Mouse (Mus musculus): Measurements from ENCODE around the gene Cplx3. TPM values are rescaled to one million over a fixed set of nuclear protein-coding genes. Genes with fewer than 3 reads are reported as not detected.

Cplx3 gene
- polyA plus RNA-seq, 1 experiment from 2014 or later: 0.15 TPM

DNA sequence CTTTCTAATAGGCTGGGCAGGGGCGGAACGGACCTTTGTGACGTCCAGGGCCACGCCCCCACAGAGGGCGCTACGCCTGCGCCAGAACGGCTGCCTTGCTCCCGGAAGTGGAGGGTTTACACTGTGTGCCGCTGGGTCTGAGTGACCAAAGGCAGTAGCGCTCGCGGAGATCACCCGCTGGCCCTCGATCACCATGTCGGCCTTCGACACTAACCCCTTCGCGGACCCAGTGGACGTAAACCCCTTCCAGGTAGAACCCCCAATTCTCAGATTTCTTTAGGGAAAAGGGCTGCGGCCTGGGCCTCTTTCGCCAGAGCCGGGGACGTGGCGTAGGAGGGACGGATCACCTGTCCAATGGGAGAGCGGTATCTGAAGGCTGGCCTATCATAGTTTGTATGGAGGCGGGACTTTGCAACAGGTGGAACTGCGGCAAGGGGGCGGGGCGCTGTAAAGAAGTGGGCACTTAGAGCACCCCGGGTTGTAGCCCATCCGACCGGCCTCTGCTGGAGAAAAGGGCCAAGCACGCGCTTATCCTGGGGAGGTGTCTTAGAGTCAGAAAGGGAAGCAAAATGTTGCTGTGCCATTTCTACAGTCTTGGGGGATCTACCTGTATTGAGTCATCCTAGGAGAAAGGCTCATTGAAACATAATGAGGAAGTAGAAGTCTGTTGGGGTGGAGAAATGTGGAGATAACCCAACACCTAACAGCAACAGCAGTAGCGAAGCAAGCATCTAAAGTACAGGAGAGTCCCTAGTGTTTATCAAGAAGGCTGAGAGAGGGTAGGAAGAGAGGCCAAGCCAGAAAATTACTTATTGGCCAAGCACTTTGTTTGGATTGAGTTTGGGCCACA is 45.0 kb downstream of the Cplx3 start, which contains the start of gene Scamp2:
Gene Scamp2, plus strand, starts transcription at position 83 of the 850 bp plus-strand sequence.
- H3K9me3 ChIP-seq: no peaks in the 10 kb centered on the region
- no peaks in the 10 kb centered on the region for H3K27me3 ChIP-seq (ENCODE audit: insufficient read depth, poor library complexity, severe bottlenecking)
- peaks cover 30% of the 10 kb centered on the region for H3K4me1 ChIP-seq
- under 1% methylated on average over 37 of the region's 37 CpGs for WGBS
- peak within 1 kb of the TSS; percentile 87 for H3K27ac ChIP-seq
- peak within 1 kb of the TSS; percentile 66 for H3K4me3 ChIP-seq
- DNase-seq (ENCODE audit: low spot score): peak; percentile 97
- H3K36me3 ChIP-seq: no peaks in the 10 kb centered on the region

DNA sequence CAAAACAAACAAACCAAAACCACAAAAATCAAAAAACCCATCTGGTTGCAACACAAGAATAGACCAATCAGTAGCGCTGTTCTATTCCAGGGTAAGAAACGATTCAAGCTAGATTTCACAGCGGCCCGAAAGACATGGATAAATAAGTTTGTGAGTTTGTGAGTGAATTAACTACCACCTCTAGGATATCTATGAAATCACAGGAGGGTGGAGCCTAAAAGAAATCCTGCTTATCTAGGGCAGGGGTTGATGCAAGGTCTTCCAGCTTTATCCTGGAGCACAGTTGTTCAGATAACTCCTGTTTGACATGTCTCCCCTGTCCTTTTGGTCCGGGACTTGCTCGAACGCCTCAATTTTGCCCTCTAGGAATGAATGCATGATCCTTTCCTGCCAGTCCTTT is 45.8 kb downstream of the Cplx3 start:
- H3K4me1 ChIP-seq: peaks cover 22% of the 10 kb centered on the region
- 30% methylated on average over 7 of the region's 7 CpGs for WGBS

DNA sequence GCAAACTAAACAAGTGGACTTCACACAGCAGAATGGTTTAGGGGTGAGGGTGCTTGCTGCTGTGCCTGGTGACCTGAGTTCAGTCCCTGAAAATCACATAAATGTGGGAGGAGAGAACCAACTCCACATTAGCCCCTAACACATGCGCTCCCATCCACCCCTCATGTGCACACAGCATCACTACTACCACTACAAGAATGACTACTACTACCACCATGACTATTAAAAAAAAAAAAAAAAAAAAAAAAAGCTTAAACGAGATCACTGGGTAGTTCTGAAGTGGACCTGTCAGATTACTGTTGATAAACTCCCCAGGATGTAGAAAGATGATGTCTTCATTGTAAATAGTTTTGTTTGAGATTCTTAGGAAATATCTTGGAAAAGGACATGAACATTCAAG is 46.5 kb downstream of the Cplx3 start:
- Histone ChIP-seq H3K36me3 (no peaks in the 10 kb centered on the region), H3K27ac (no peak overlapping the region), H3K4me3 (no peak overlapping the region), H3K4me1 (peaks cover 20% of the 10 kb centered on the region), H3K27me3 (ENCODE audit: insufficient read depth, poor library complexity, severe bottlenecking) (no peaks in the 10 kb centered on the region), H3K9me3 (no peaks in the 10 kb centered on the region)
- WGBS: 59% methylated on average over 2 of the region's 2 CpGs
- no peak for DNase-seq (ENCODE audit: low spot score)

More for the DNA sequence above, 45.8 kb downstream of the Cplx3 start:
- Histone ChIP-seq H3K27me3 (ENCODE audit: insufficient read depth, poor library complexity, severe bottlenecking) (no peaks in the 10 kb centered on the region), H3K27ac (peak overlapping the region; percentile 87), H3K9me3 (no peaks in the 10 kb centered on the region), H3K36me3 (no peaks in the 10 kb centered on the region), H3K4me3 (peak overlapping the region; percentile 66)
- DNase-seq (ENCODE audit: low spot score): no peak

DNA sequence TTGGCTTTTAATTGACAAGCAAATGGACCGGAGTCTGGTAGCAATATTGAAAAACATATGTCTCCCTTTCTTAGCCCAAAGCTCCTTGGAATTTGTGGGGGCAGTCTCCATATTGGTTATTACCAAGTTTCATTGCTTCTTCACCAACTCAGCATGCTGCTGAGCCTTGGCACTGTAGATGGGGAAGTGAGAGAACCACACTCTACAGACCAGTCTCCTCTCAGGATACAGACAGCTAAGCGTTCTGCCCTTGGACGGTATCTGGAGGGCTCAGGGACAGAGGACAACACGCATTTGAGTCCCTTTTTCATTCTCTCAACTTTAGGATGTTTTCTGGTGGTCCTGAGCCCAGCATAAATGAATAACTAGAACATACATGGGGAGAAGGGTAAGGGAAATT is 47.5 kb downstream of the Cplx3 start:
- Histone ChIP-seq H3K27me3 (ENCODE audit: insufficient read depth, poor library complexity, severe bottlenecking) (no peaks in the 10 kb centered on the region), H3K9me3 (no peaks in the 10 kb centered on the region), H3K36me3 (no peaks in the 10 kb centered on the region), H3K4me1 (peaks cover 27% of the 10 kb centered on the region), H3K27ac (no peak overlapping the region), H3K4me3 (no peak overlapping the region)
- DNase-seq (ENCODE audit: low spot score): no peak
- 84% methylated on average over 4 of the region's 4 CpGs for WGBS

DNA sequence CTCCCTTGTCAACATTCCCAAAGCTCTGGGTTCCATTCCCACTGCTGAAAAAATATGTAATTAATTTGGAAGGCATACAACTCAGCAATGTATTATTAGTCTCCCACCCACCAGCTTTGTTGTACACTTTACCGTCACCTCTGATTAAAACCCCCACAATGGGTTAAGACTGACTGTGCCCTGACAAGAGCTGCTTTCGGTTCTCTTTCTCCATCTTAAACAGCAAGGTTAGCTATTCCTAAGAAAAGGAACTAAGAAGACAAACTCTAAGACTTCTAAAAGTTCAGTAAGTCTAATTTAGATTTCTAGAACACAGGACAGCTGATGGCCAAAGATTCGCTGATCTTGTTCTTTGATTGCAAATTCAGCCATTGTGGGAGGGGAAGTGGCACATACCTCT is 48.9 kb downstream of the Cplx3 start:
- DNase-seq (ENCODE audit: low spot score): no peak
- Histone ChIP-seq H3K4me3 (no peak overlapping the region), H3K27me3 (ENCODE audit: insufficient read depth, poor library complexity, severe bottlenecking) (no peaks in the 10 kb centered on the region), H3K9me3 (no peaks in the 10 kb centered on the region), H3K4me1 (peaks cover 20% of the 10 kb centered on the region), H3K27ac (no peak overlapping the region), H3K36me3 (no peaks in the 10 kb centered on the region)
- WGBS: 73% methylated on average over 3 of the region's 3 CpGs

DNA sequence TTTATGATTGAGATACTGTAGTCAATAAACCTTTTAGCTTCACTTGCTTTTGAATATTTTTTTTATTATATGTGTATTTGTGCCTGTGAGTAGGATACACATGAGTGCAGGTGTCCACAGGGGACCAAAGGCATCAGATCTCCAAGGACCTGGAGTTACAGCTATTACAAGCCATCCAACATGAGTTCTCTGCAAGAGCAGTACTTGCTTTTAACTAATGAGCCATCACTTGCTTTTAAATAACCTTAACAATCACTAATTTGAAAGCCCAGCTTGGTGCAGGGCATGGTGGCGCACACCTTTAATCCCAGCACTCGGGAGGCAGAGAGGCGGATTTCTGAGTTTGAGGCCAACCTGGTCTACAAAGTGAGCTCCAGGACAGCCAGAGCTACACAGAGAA is 51.3 kb downstream of the Cplx3 start:
- no peak for DNase-seq (ENCODE audit: low spot score)
- no peaks in the 10 kb centered on the region for H3K9me3 ChIP-seq
- H3K4me1 ChIP-seq: peaks cover 28% of the 10 kb centered on the region
- H3K4me3 ChIP-seq: no peak overlapping the region
- peaks cover 10% of the 10 kb centered on the region for H3K36me3 ChIP-seq
- 52% methylated on average over 3 of the region's 3 CpGs for WGBS
- no peaks in the 10 kb centered on the region for H3K27me3 ChIP-seq (ENCODE audit: insufficient read depth, poor library complexity, severe bottlenecking)
- H3K27ac ChIP-seq: no peak overlapping the region

DNA sequence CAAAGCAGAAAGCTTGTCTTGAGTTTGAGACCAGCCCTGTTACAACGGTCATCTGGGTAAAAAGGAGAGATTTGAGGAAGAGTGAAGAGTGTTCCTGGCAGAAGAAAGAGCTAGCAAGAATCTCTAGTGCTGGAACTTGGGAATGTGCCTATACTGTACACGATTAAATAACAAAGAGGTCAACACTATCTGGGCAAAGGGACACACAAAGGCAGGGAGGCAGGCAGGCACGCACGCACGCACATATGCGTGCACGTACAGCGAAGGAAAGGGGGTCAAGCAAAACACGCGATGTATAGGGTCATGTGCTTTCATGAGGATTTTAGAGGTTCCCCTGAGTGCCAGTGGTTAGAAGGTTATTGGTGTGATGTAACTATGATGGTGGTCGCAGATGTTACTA is 53.0 kb downstream of the Cplx3 start:
- H3K27me3 ChIP-seq (ENCODE audit: insufficient read depth, poor library complexity, severe bottlenecking): no peaks in the 10 kb centered on the region
- DNase-seq (ENCODE audit: low spot score): no peak
- 66% methylated on average over 11 of the region's 11 CpGs for WGBS
- H3K4me1 ChIP-seq: peaks cover 44% of the 10 kb centered on the region
- peaks cover 27% of the 10 kb centered on the region for H3K36me3 ChIP-seq
- no peaks in the 10 kb centered on the region for H3K9me3 ChIP-seq
- H3K4me3 ChIP-seq: no peak overlapping the region
- H3K27ac ChIP-seq: no peak overlapping the region

DNA sequence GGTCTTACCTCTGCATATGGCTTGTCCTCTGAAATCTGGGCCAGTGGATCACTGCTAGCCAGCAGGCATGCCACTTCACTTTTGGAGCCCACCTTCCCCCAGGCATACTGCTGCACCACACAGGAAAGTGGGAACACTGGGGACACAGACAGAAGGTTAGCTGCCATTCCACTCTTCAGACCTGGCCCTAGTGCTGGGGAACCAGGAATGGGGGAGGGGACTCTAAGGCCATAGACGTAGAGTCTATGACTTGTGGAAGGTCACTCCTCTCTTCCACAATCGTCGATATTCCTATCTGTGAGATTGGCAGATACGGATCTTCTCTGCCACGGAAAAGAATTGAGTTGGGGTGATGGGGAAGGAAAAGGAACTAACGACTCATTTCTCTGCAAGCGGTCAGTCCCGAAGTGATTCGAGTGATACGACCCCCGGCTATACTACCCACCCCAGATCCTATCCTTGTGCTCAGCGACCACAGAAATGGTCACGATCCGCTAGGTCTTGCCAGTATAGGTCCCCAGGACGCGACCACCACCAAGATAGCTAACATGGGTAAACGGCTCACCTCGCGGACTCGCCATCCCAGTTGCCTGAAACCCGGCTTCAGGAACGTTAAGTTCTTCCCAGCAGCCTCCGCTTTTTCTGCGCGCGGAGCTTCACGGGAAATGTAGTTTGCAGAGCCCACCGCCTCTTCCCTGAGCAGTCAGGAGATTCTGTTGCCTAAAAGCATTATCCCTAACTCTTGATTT is 53.8 kb downstream of the Cplx3 start, which contains the start of gene Mpi:
Gene Mpi, minus strand, starts transcription at position 625 of the 749 bp plus-strand sequence.
- DNase-seq (ENCODE audit: low spot score): peak; percentile 86
- H3K4me1 ChIP-seq: peaks cover 51% of the 10 kb centered on the region

DNA sequence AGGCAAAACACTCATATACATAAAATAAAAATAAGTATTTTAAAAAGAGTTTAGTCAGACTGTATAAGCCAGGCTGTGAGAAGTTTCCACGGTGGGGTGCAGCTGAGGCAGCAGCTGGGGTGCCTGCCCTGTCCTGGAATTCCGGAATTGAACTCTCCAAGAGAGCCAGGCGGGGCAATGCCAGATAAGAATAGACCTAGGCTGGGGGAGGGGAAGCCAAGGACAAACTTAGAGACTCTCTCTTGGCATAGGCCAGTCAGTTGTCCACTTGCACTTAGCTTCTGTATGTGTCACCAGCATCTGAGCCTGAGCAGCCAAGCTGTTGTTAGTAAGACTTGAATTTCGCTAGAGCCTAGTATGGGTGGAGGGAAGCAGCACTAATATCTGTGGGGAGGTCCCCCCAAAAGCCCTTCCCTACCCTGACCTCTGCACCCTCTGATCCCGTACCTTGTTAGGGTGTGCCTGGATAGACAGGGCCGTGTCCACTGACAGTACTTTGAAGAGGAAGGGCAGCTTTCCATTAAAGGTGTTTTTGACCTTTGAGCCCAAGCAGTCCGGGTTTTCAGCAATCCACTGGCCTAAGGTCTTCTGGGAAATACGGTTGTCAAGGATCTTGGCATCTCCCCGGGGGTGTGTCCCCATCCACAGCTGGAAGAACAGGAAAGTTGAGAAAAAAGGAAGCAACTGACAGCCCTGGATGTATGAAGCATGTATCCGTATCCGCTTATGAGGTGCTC is 55.8 kb downstream of the Cplx3 start:
- Histone ChIP-seq H3K4me1 (peaks cover 51% of the 10 kb centered on the region), H3K27ac (peak overlapping the region; percentile 76), H3K9me3 (no peaks in the 10 kb centered on the region), H3K4me3 (peak overlapping the region; percentile 20), H3K27me3 (ENCODE audit: insufficient read depth, poor library complexity, severe bottlenecking) (no peaks in the 10 kb centered on the region), H3K36me3 (peaks cover 54% of the 10 kb centered on the region)
- DNase-seq (ENCODE audit: low spot score): peak; percentile 90
- 56% methylated on average over 11 of the region's 11 CpGs for WGBS

More for the DNA sequence above, 53.8 kb downstream of the Cplx3 start, which contains the start of gene Mpi:
- Histone ChIP-seq H3K4me3 (peak within 1 kb of the TSS; percentile 81), H3K27ac (peak within 1 kb of the TSS; percentile 86), H3K9me3 (no peaks in the 10 kb centered on the region), H3K36me3 (peaks cover 35% of the 10 kb centered on the region), H3K27me3 (ENCODE audit: insufficient read depth, poor library complexity, severe bottlenecking) (no peaks in the 10 kb centered on the region)
- under 1% methylated on average over 28 of the region's 28 CpGs for WGBS

Other genes starting within 250 kb of the Cplx3 start
- gene Ppcdc, start 166.2 kb downstream of the Cplx3 start, polyA plus RNA-seq (2016; fragmentation: Nextera tagmentation; extraction: Ambion mirVana): 21.3 and 21.5 TPM in 2 replicates
- 11.3 and 11.4 TPM in 2 replicates for gene Scamp5, start 138.2 kb downstream of the Cplx3 start, polyA plus RNA-seq (2016; fragmentation: Nextera tagmentation; extraction: Ambion mirVana)
- gene Rpp25, start 102.3 kb downstream of the Cplx3 start, polyA plus RNA-seq (2016; fragmentation: Nextera tagmentation; extraction: Ambion mirVana): 15.0 and 16.5 TPM in 2 replicates
- 911 and 1,292 TPM in 2 replicates for gene Cox5a, start 85.0 kb downstream of the Cplx3 start, polyA plus RNA-seq (2016; fragmentation: Nextera tagmentation; extraction: Ambion mirVana)
- gene Fam219b, start 68.8 kb downstream of the Cplx3 start, polyA plus RNA-seq (2016; fragmentation: Nextera tagmentation; extraction: Ambion mirVana): 14.2 and 14.9 TPM in 2 replicates
- 80.6 and 102 TPM in 2 replicates for gene Mpi, start 53.5 kb downstream of the Cplx3 start, polyA plus RNA-seq (2016; fragmentation: Nextera tagmentation; extraction: Ambion mirVana)
- gene Scamp2, start 45.3 kb downstream of the Cplx3 start, polyA plus RNA-seq (2016; fragmentation: Nextera tagmentation; extraction: Ambion mirVana): 53.5 and 53.9 TPM in 2 replicates
- gene Ulk3, start 16.8 kb downstream of the Cplx3 start, polyA plus RNA-seq (2016; fragmentation: Nextera tagmentation; extraction: Ambion mirVana): 17.4 and 21.8 TPM in 2 replicates
- not detected in 2 replicates for gene Lman1l, start 14.5 kb upstream of the Cplx3 start, polyA plus RNA-seq (2016; fragmentation: Nextera tagmentation; extraction: Ambion mirVana)
- gene Csk, start 47.4 kb upstream of the Cplx3 start, polyA plus RNA-seq (2016; fragmentation: Nextera tagmentation; extraction: Ambion mirVana): 17.2 and 26.0 TPM in 2 replicates
- not detected in 2 replicates for gene Cyp1a2, start 77.4 kb upstream of the Cplx3 start, polyA plus RNA-seq (2016; fragmentation: Nextera tagmentation; extraction: Ambion mirVana)
- 0.05 TPM in 1 of 2 replicates, not detected in the other for gene Cyp1a1, start 81.6 kb upstream of the Cplx3 start, polyA plus RNA-seq (2016; fragmentation: Nextera tagmentation; extraction: Ambion mirVana)
- 24.7 and 28.5 TPM in 2 replicates for gene Edc3, start 102.3 kb upstream of the Cplx3 start, polyA plus RNA-seq (2016; fragmentation: Nextera tagmentation; extraction: Ambion mirVana)
- 70.6 and 79.7 TPM in 2 replicates for gene Clk3, start 159.6 kb upstream of the Cplx3 start, polyA plus RNA-seq (2016; fragmentation: Nextera tagmentation; extraction: Ambion mirVana)
- gene Arid3b, start 230.5 kb upstream of the Cplx3 start, polyA plus RNA-seq (2016; fragmentation: Nextera tagmentation; extraction: Ambion mirVana): 59.7 and 60.2 TPM in 2 replicates